Mouse (Mus musculus) hindbrain, embryonic 14.5 days (tissue): ENCODE measurements around the gene Adamts2. TPM values are rescaled to one million over a fixed set of nuclear protein-coding genes. Genes with fewer than 3 reads are reported as not detected.

Experiments
- ATAC-seq: fragments of 200-750 bp; cut with Nextera tagmentation; 2 replicates; pipeline ENCODE4 v1.8.0; 2017; ENCODE audit warnings: moderate number of reproducible peaks, mild to moderate bottlenecking, moderate TSS enrichment, moderate library complexity; ENCODE audit not compliant: low FRiP score
- DNase-seq: peaks from one replicate; pipeline ENCODE4 v3.0.0-alpha.2; 2015; ENCODE audit warnings: low spot score
- H3K27ac ChIP-seq: fragments of 300-500 bp; sonication (generic); 2 replicates; pipeline ENCODE4 v1.5.1; 2014; ENCODE audit warnings: mild to moderate bottlenecking, moderate library complexity
- H3K27me3 ChIP-seq: fragments of 300-500 bp; sonication (generic); 2 replicates; pipeline ENCODE4 v1.6.1; 2014; ENCODE audit warnings: mild to moderate bottlenecking, low read length, mixed read lengths; ENCODE audit not compliant: control insufficient read depth, insufficient read depth
- H3K36me3 ChIP-seq: fragments of 300-500 bp; sonication (generic); replicated peaks from 2 replicates; pipeline ENCODE4 v1.6.1; 2014; ENCODE audit not compliant: control insufficient read depth, insufficient read depth
- H3K4me1 ChIP-seq: fragments of 300-500 bp; sonication (generic); replicated peaks from 2 replicates; pipeline ENCODE4 v1.6.1; 2014; ENCODE audit warnings: antibody characterized with exemption, low read length, mixed read lengths; ENCODE audit not compliant: control insufficient read depth, insufficient read depth
- H3K4me2 ChIP-seq: fragments of 300-500 bp; sonication (generic); replicated peaks from 2 replicates; pipeline ENCODE4 v1.6.1; 2014; ENCODE audit warnings: mild to moderate bottlenecking, moderate library complexity
- H3K4me3 ChIP-seq: fragments of 300-500 bp; sonication (generic); replicated peaks from 2 replicates; pipeline ENCODE4 v1.5.1; 2014; ENCODE audit warnings: mild to moderate bottlenecking, low read length
- H3K9ac ChIP-seq: fragments of 300-500 bp; sonication (generic); 2 replicates; pipeline ENCODE4 v1.6.1; 2014
- H3K9me3 ChIP-seq: fragments of 300-500 bp; sonication (generic); 2 replicates; pipeline ENCODE4 v1.6.1; 2016; ENCODE audit warnings: low read length; ENCODE audit not compliant: control insufficient read depth
- WGBS: fragments of 180-500 bp; shearing (Covaris S2); extraction: QIAGEN DNeasy Blood & Tissue Kit; methylation state at CpG from one replicate; pipeline ENCODE4 v1.1.7; 2014; 5-methylcytosine and 5-hydroxymethylcytosine counted together
- polyA plus RNA-seq: library from polyadenylated mRNA; unstranded; fragments of >200 nt; fragmentation: Nextera tagmentation; extraction: Ambion mirVana; gene quantifications from 2 replicates; pipeline ENCODE4 v1.2.1, GENCODE M21; 2014

Gene Adamts2
- polyA plus RNA-seq, 1 experiment from 2014 or later, result 6.3 TPM

GRCm38 (mm10) chr11:50707259-50707658, 105.4 kb downstream of the Adamts2 start:
- Histone ChIP-seq H3K4me2 (no peak overlapping the region), H3K4me1 (no peaks in the 10 kb centered on the region), H3K27me3 (no peaks in the 10 kb centered on the region), H3K9ac (no peak overlapping the region), H3K4me3 (no peak overlapping the region), H3K36me3 (no peaks in the 10 kb centered on the region), H3K27ac (no peak overlapping the region), H3K9me3 (no peaks in the 10 kb centered on the region)
- DNase-seq, result no peak
- no peak for ATAC-seq
- WGBS, result 95% methylated on average over 1 of the region's 1 CpGs

- H3K4me2 ChIP-seq, result no peak overlapping the region
- no peaks in the 10 kb centered on the region for H3K36me3 ChIP-seq
- H3K4me3 ChIP-seq, result no peak overlapping the region
- H3K27me3 ChIP-seq, result no peaks in the 10 kb centered on the region
- H3K9ac ChIP-seq, result no peak overlapping the region
- H3K4me1 ChIP-seq, result no peaks in the 10 kb centered on the region
- WGBS, result 39% methylated on average over 21 of the region's 21 CpGs
- ATAC-seq (no peak), DNase-seq (no peak)
- no peaks in the 10 kb centered on the region for H3K9me3 ChIP-seq
- H3K27ac ChIP-seq, result no peak overlapping the region
These were observed 111.8 kb downstream of the Adamts2 start for GRCm38 (mm10) chr11:50713610-50714202.

GRCm38 (mm10) chr11:50715091-50715490, 113.2 kb downstream of the Adamts2 start:
- DNase-seq (no peak), ATAC-seq (no peak)
- no peaks in the 10 kb centered on the region for H3K27me3 ChIP-seq
- WGBS, result 54% methylated on average over 6 of the region's 6 CpGs
- no peak overlapping the region for H3K9ac ChIP-seq
- H3K4me3 ChIP-seq, result no peak overlapping the region
- H3K9me3 ChIP-seq, result no peaks in the 10 kb centered on the region
- H3K27ac ChIP-seq, result no peak overlapping the region
- H3K4me2 ChIP-seq, result no peak overlapping the region
- H3K36me3 ChIP-seq, result no peaks in the 10 kb centered on the region
- H3K4me1 ChIP-seq, result no peaks in the 10 kb centered on the region

- Histone ChIP-seq H3K9ac (no peak overlapping the region), H3K4me1 (no peaks in the 10 kb centered on the region), H3K9me3 (no peaks in the 10 kb centered on the region), H3K27ac (no peak overlapping the region), H3K4me3 (no peak overlapping the region), H3K4me2 (no peak overlapping the region), H3K27me3 (no peaks in the 10 kb centered on the region), H3K36me3 (no peaks in the 10 kb centered on the region)
- ATAC-seq (no peak), DNase-seq (no peak)
- WGBS, result 57% methylated on average over 12 of the region's 12 CpGs
These were observed 115.6 kb downstream of the Adamts2 start for GRCm38 (mm10) chr11:50717381-50717897.

GRCm38 (mm10) chr11:50718862-50719261, 117.0 kb downstream of the Adamts2 start:
- H3K4me3 ChIP-seq, result no peak overlapping the region
- WGBS, result 62% methylated on average over 6 of the region's 6 CpGs
- no peaks in the 10 kb centered on the region for H3K36me3 ChIP-seq
- no peaks in the 10 kb centered on the region for H3K27me3 ChIP-seq
- H3K4me1 ChIP-seq, result no peaks in the 10 kb centered on the region
- ATAC-seq, result no peak
- no peaks in the 10 kb centered on the region for H3K9me3 ChIP-seq
- no peak overlapping the region for H3K9ac ChIP-seq
- no peak for DNase-seq
- H3K27ac ChIP-seq, result no peak overlapping the region
- H3K4me2 ChIP-seq, result no peak overlapping the region

- H3K4me2 ChIP-seq, result no peak overlapping the region
- DNase-seq, result no peak
- no peaks in the 10 kb centered on the region for H3K36me3 ChIP-seq
- H3K27me3 ChIP-seq, result no peaks in the 10 kb centered on the region
- no peak overlapping the region for H3K9ac ChIP-seq
- no peaks in the 10 kb centered on the region for H3K9me3 ChIP-seq
- 71% methylated on average over 6 of the region's 6 CpGs for WGBS
- no peak overlapping the region for H3K4me3 ChIP-seq
- H3K4me1 ChIP-seq, result no peaks in the 10 kb centered on the region
- no peak overlapping the region for H3K27ac ChIP-seq
- no peak for ATAC-seq
These were observed 118.5 kb downstream of the Adamts2 start for GRCm38 (mm10) chr11:50720421-50720820.

GRCm38 (mm10) chr11:50720856-50721550, 119.1 kb downstream of the Adamts2 start:
- no peak for DNase-seq
- H3K4me1 ChIP-seq, result no peaks in the 10 kb centered on the region
- ATAC-seq, result no peak
- no peaks in the 10 kb centered on the region for H3K9me3 ChIP-seq
- H3K9ac ChIP-seq, result no peak overlapping the region
- H3K27me3 ChIP-seq, result no peaks in the 10 kb centered on the region
- H3K27ac ChIP-seq, result no peak overlapping the region
- H3K4me3 ChIP-seq, result no peak overlapping the region
- 46% methylated on average over 12 of the region's 12 CpGs for WGBS
- H3K36me3 ChIP-seq, result no peaks in the 10 kb centered on the region
- no peak overlapping the region for H3K4me2 ChIP-seq

GRCm38 (mm10) chr11:50725595-50725994, 123.7 kb downstream of the Adamts2 start:
- no peak for DNase-seq
- H3K9ac ChIP-seq, result no peak overlapping the region
- 79% methylated on average over 4 of the region's 4 CpGs for WGBS
- no peak overlapping the region for H3K27ac ChIP-seq
- H3K4me3 ChIP-seq, result no peak overlapping the region
- no peak for ATAC-seq
- no peak overlapping the region for H3K4me2 ChIP-seq
- H3K36me3 ChIP-seq, result no peaks in the 10 kb centered on the region
- no peaks in the 10 kb centered on the region for H3K4me1 ChIP-seq
- no peaks in the 10 kb centered on the region for H3K9me3 ChIP-seq
- H3K27me3 ChIP-seq, result no peaks in the 10 kb centered on the region

- 83% methylated on average over 5 of the region's 5 CpGs for WGBS
- DNase-seq (no peak), ATAC-seq (no peak)
- Histone ChIP-seq H3K4me2 (no peak overlapping the region), H3K4me3 (no peak overlapping the region), H3K4me1 (no peaks in the 10 kb centered on the region), H3K27me3 (no peaks in the 10 kb centered on the region), H3K9ac (no peak overlapping the region), H3K36me3 (no peaks in the 10 kb centered on the region), H3K27ac (no peak overlapping the region), H3K9me3 (no peaks in the 10 kb centered on the region)
These were observed 124.2 kb downstream of the Adamts2 start for GRCm38 (mm10) chr11:50726035-50726434.
